Mouse (Mus musculus): ENCODE results near the gene Klf13. TPM values are rescaled to one million over a fixed set of nuclear protein-coding genes. Genes with fewer than 3 reads are reported as not detected.

Gene Klf13
- total RNA-seq, 1 experiment from 2014 or later = 138 TPM

GRCm38 (mm10) chr7:63868356-63868918 is 70.3 kb downstream of the Klf13 start:
- no peak for ATAC-seq (ENCODE audit: extremely low read depth, insufficient number of reproducible peaks, low FRiP score, poor library complexity, severe bottlenecking)

- ATAC-seq (ENCODE audit: extremely low read depth, insufficient number of reproducible peaks, low FRiP score, poor library complexity, severe bottlenecking) = no peak
Measured at GRCm38 (mm10) chr7:63865911-63866310, 72.8 kb downstream of the Klf13 start.

DNA sequence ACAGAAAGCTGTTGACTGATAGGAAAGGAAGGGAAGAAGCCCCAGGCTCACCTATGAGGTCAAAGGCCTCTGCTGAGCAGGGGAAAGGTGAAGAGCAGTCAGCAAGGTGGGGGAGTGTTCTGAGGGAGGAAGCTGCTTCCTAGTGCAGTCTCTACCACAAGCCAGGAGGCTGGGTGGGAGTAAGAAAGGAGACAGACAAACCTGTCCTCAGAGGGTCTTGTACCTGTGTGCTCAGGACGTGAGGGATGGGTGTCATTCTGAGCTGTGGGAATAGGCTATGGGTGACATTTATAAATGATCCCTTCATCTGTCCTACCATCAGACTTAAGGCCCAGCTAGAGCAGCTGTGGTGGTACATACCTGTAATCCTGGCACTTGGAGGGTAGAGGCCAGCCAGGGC is 75.7 kb downstream of the Klf13 start:
- no peak for ATAC-seq (ENCODE audit: extremely low read depth, insufficient number of reproducible peaks, low FRiP score, poor library complexity, severe bottlenecking)

DNA sequence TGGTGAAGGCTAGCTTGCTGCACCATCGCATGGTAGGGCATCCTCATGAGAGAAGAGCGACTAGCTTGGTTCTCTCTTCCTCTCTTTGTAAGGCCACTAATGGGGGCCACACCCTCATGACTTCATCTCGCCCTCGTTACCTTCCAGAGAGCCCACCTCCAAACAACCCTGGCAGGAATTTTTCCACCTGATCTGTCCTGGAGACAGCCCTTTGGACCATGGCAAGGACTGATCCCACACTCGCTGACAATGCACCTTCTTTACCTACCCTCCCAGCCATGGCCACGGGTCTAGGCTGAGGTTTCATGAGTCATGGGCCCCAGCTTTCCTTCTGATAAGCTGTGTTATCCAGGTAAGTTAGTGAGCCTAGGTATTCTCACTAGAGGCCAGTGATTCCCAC is 77.6 kb downstream of the Klf13 start:
- ATAC-seq (ENCODE audit: extremely low read depth, insufficient number of reproducible peaks, low FRiP score, poor library complexity, severe bottlenecking) = no peak

GRCm38 (mm10) chr7:63858571-63859152 is 80.1 kb downstream of the Klf13 start:
- peak; percentile 68 for ATAC-seq (ENCODE audit: extremely low read depth, insufficient number of reproducible peaks, low FRiP score, poor library complexity, severe bottlenecking)

GRCm38 (mm10) chr7:63857771-63858417 is 80.8 kb downstream of the Klf13 start:
- no peak for ATAC-seq (ENCODE audit: extremely low read depth, insufficient number of reproducible peaks, low FRiP score, poor library complexity, severe bottlenecking)

- ATAC-seq (ENCODE audit: extremely low read depth, insufficient number of reproducible peaks, low FRiP score, poor library complexity, severe bottlenecking) = peak; percentile 69
Measured at GRCm38 (mm10) chr7:63855283-63855682, 83.4 kb downstream of the Klf13 start.

DNA sequence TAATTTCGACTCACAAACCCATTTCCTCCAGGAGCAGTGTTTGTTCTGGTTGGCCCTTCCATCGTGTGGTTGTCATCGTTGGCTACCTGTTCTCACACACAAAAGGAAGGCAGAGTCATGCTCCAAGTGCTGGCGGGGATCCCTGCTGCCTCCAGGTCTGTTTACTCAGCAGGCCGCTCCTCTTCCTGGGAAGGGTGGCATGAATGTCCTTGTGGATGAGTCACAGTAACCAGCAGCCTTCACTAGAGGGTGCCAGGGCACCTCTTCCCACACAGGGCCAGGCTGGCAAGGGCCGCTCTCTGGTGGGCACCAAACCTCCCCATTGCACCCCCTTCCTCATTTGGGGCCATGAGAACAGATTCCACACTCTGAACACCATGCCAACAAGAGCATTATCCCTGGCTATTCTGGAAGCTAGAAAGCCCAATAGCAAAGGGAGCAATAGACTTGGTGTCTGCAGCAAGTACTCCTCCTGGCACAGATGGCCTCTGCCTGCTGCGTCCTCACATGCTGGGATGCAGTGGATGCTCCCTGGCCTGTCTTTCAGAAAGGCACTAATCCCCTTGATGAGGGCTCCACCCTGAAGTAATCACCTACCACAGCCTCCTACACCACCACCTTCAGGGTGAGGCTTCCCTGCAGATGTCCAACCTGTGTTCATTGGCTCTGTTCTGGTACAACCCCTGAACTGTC is 86.7 kb downstream of the Klf13 start:
- no peak for ATAC-seq (ENCODE audit: extremely low read depth, insufficient number of reproducible peaks, low FRiP score, poor library complexity, severe bottlenecking)

Other genes with a start within 250 kb of the Klf13 start
- gene E030018B13Rik, start 22.1 kb downstream of the Klf13 start, total RNA-seq (2017) = not detected in 2 replicates
- 0.23 TPM in 1 of 2 replicates, not detected in the other for gene Trpm1, start 214.9 kb upstream of the Klf13 start, total RNA-seq (2017)

All from neutrophil, adult 5-6 weeks (primary cell).